Mouse (Mus musculus) liver, adult 2 months (tissue): ENCODE data around the gene Skint8.
"Not testable (repeated sequence)": the region's sequence is repeated elsewhere in the genome, so short reads cannot be mapped to it uniquely, and the experiment has no call there.

Source experiments
- CTCF ChIP-seq: fragments of 200-500 bp; IDR thresholded peaks from 2 replicates; pipeline ENCODE4 v1.5.1; 2011; ENCODE audit warnings: low read depth, low read length, control low read depth
- POLR2A ChIP-seq: fragments of 200-500 bp; IDR thresholded peaks from 2 replicates; pipeline ENCODE4 v1.6.1; 2011; ENCODE audit warnings: low read length, control low read depth; ENCODE audit not compliant: insufficient read depth; ENCODE audit errors: extremely low read depth

GRCm38 (mm10) chr4:111963241-111963640, 44.0 kb downstream of the Skint8 start:
- not testable (repeated sequence) for TF ChIP-seq CTCF, POLR2A
